Mouse (Mus musculus) layer of hippocampus, postnatal 14 days (tissue): ENCODE measurements around the gene Ttc9c. TPM values are rescaled to one million over a fixed set of nuclear protein-coding genes. Genes with fewer than 3 reads are reported as not detected.

ENCODE experiments used
- DNase-seq, 2 experiments: peaks; one replicate each; pipeline ENCODE4 v3.0.0; 2021 to 2022; ENCODE audit warnings: low spot score in 2 of 2, mixed read lengths in 1 of 2
- total RNA-seq, 2 experiments: library from RNA; stranded (reverse); gene quantifications; 2 replicates each; pipeline ENCODE4 v1.2.3; 2021

Gene Ttc9c
- total RNA-seq, 2 experiments from 2014 or later = 29.8 to 32.1 TPM

DNA sequence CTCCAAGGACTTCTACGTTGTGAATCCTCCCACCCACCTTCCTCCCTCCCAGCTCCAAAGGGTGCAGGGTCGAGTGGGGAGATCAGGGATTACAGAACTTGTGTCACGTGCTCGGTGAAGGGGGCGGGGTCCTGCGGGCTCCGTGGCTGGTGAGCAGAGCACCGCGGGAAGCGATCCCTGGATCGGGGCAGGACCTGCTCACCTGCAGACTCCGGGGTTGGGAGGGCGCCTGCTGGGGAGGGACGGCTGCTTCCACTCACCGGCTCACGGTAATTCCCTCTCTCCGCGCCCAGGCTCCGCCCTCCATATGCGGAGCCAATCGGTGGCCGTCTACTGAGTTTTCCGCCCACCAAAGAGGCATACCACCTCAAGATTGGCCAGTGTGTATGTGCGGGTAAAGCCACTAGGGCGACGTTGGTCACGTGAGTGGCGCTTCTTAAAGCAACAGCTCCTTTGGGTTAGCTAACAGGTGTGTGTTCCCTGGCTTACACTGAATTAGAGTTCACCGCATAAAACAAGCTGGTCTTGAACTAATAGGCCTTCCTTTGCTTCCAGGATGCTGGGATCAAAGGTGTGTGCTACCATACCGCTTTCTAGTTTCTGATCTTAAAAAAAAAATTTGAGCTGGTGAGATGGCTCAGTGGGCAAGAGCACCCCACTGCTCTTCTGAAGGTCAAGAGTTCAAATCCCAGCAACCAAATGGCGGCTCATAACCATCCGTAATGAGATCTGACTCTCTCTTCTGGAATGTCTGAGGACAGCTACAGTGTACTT is 32.9 kb downstream of the Ttc9c start, which contains the start of gene Taf6l:
TSS of gene Taf6l (minus strand) at position 410 of the 774 bp plus-strand sequence.
- DNase-seq = peak; percentile 88 to 95

DNA sequence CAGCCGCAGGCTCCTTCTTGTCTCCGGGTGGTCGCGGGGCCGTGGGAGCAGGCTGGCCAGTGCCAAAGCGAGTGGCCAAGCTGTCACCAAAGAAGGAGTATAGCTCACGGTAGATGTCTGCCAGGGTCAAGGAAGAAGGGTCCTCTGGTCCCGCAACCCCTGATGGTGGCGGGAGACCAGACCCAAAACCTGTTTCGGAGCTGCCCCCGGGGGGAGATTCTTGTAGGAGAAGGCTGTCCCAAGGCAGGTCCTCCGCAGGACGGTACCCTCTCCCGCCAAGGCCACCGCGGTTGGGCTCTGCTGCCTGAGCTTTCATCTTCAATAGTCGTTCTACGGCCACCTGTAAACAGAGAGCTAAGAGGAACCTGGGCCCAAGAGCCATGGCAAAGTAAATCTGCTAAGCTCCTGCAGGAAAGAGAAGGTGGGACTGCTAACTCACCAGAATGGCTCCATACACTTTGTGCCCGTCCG is 44.1 kb downstream of the Ttc9c start:
- no peak for DNase-seq

DNA sequence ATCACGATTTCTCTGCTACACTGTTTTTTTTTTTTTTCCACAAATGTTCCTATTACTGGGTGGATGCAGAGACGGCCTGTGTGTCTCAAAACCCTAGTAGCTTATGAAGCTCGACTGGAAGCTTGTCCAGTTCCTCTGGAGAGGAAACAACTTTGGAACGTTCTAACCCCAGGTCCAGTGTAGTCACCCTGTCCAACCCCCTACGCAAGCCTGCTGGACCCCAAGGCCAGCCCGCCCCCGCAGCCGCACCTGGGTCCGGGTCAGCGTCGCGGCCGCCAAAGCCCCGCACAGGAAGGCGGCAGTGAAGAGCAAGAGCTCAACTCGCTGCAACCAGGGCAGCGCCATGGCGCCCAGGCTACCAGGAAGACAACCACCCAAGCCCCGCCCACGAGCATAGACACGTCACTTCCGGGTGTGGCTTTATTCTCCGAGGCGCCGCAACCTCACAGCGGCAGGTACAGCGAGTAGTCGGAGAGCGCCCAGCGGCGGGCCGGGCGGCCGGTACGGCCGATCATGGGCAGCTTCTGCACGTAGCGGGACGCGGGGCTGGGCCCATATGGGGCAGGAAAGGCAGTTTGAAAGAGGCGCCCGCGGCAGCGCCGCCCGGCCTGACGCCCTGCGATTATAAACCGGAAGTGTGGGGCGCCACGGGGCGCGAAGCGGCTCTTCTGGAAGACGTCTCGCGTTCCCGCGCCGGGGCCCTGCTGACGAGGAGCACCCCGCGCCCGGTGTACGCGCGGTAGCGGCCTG is 44.9 kb downstream of the Ttc9c start, which contains the start of gene Tmem179b:
TSS of gene Tmem179b (minus strand) at position 382 of the 750 bp plus-strand sequence.
- DNase-seq = peak; percentile 97 to 98

DNA sequence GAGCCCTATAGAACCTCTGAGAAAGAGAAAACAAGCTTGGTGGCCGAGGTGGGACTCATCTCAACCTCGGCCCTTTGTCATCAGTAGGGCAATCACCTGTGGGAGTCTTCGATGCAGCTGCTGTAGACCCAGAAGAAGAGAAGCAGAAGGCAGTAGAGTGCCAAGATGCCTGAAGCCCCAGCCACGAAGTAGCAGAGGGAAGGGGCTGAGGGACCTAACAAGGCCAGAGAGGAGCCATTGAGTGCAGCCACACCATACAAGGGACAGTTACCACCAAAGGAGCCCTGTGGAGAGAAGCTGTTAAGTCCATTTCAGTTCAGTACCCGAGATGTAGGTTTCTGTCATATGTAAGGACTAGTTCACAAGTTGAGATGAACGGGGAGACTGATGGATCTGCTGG is 45.7 kb downstream of the Ttc9c start:
- DNase-seq = no peak

DNA sequence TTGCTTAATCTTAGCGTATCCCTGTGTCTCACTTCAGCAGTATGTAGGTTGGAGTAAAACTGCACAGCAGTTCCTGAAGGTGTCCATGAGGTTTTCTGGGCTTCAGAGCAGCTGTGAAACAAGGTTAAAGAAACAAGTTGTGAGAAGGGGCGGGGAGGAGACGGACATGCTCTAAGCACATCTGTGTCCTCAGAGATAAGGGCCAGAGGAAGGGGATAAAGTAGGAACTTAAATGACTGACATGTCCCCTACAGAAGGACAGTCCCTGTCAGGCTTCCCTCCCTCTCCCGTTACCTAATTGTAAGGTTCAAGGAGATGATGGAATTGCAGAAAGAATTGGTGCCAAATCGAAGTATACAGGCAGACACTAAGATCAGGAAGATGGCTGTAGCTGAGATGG is 46.1 kb downstream of the Ttc9c start:
- no peak for DNase-seq

DNA sequence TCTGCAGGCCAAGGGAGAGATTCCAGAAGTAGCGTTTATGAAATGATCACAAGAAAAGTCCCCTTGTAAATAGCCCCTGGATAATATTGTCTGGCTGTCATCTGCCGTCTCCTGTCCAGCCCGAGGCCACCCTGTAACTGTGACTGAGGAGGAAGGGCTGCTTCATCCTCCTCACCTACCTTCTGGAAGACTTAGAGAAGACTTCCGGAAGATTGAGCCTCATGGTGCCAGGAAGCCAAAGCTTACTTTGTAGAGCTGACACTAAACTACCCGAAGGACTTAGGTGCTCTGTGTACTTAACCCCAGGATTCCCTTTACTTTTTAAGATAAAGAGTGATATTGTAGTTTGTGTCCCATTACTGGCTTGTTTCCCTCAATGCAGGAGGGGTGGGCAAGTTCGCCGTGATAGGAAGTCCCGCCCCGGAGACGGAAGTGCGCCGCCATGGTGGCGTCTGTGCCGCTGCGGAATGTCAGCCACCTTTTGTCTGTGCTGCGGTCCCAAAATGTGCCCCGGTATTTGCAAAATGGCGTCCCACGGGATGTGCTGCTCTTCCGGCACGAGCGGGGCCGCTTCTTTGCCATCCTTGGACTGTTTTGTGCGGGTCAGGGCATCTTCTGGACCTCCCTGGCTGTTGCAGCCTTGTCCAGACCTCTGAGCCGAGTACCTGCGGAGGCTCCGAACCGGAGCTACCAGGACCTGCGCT is 48.4 kb downstream of the Ttc9c start, which contains the start of gene Tmem223:
TSS of gene Tmem223 (plus strand) at position 430 of the 704 bp plus-strand sequence.
- peak; percentile 77 to 87 for DNase-seq

DNA sequence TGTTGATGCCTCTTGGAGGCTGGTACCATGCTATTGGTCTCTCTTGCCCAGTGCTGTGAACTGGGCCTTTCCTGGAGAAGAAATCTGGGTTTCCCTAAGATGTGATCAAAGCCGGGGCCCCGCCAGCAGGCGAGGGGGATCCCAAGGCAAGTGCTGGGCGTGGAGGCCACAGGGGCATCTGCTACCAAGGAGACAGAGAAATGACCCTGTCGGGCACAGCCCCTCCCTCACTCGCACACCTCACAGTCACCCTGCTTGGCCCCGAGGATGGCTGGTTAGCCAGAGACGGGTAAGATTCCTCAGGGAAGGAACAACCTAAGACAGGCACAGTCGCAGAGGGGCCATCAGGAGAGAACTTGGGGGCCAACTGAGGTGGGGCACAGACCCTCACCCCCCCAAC is 53.6 kb downstream of the Ttc9c start:
- DNase-seq = no peak

DNA sequence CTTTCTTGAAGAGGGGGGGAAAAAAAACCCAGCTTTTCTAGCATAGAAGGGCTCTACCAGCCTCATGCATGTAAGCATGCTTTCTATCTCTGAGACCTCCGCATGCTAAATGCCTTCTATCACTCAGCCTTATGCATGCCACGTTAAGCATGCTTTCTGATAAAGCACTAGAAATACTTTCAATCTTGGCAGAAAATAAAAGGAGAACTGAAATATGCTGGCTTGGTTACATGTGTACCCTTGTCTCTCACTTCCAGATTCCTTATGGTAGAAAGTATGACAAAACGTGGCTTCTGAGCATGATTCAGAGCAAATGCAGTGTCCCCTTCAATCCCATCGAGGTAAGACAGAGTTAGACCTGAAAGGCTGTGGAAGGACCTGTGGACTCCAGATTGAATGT is 55.9 kb downstream of the Ttc9c start:
- DNase-seq = no peak

DNA sequence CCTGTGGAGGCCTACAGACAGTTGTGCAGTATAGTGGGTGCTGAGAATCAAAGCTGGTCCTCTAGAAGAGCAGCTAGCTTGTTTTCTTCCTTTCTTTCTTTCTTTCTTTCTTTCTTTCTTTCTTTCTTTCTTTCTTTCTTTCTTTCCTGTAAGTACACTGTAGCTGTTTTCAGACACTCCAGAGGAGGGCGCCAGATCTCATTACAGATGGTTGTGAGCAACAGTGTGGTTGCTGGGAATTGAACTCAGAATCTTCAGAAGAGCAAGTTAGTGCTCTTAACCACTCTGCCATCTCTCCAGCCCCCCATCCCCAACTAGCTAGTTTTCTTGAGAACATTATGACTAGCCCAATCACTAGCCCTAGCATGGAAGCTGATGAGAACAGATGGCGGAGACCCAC is 58.4 kb downstream of the Ttc9c start:
- DNase-seq = no peak

Other genes with a start within 250 kb of the Ttc9c start
- 10 to 100 TPM; 17.9 to 18.8 TPM for gene Slc22a8, start 228.1 kb downstream of the Ttc9c start, total RNA-seq
- gene Slc22a6, start 201.3 kb downstream of the Ttc9c start, total RNA-seq = 1 to 10 TPM; 1.6 to 3.3 TPM
- 100 to 1,000 TPM; 162 to 166 TPM for gene Chrm1, start 155.5 kb downstream of the Ttc9c start, total RNA-seq
- gene Slc3a2, start 96.0 kb downstream of the Ttc9c start, total RNA-seq = 100 to 1,000 TPM; 188 to 200 TPM
- gene Wdr74, start 83.5 kb downstream of the Ttc9c start, total RNA-seq = 10 to 100 TPM; 39.9 to 47.9 TPM
- gene 1700092M07Rik, start 78.6 kb downstream of the Ttc9c start, total RNA-seq = 1 to 10 TPM; 1.8 to 2.0 TPM
- 10 to 100 TPM; 64.5 to 71.4 TPM for gene Stx5a, start 77.9 kb downstream of the Ttc9c start, total RNA-seq
- 10 to 100 TPM; 79.3 to 91.9 TPM for gene Nxf1, start 62.3 kb downstream of the Ttc9c start, total RNA-seq
- gene Tmem223, start 48.3 kb downstream of the Ttc9c start, total RNA-seq = 100 to 1,000 TPM; 101 to 108 TPM
- 10 to 100 TPM; 10.1 to 12.0 TPM for gene Tmem179b, start 44.9 kb downstream of the Ttc9c start, total RNA-seq
- 10 to 100 TPM; 14.1 to 15.0 TPM for gene Taf6l, start 32.9 kb downstream of the Ttc9c start, total RNA-seq
- gene Polr2g, start 20.8 kb downstream of the Ttc9c start, total RNA-seq = 100 to 1,000 TPM; 119 TPM
- gene Zbtb3, start 16.8 kb downstream of the Ttc9c start, total RNA-seq = 1 to 10 TPM; 4.3 TPM
- gene Hnrnpul2, start 677 bp upstream of the Ttc9c start, total RNA-seq = 100 to 1,000 TPM in 1 of 2 experiments, 10 to 100 TPM in 1; 99.4 to 103 TPM
- 1 to 10 TPM in 1 of 2 experiments, not detected in 1; 4.4 TPM for gene AC129217.1, start 10.4 kb upstream of the Ttc9c start, total RNA-seq
- 100 to 1,000 TPM in 1 of 2 experiments, 10 to 100 TPM in 1; 96.2 to 107 TPM for gene Bscl2, start 18.1 kb upstream of the Ttc9c start, total RNA-seq
- gene Gng3, start 19.9 kb upstream of the Ttc9c start, total RNA-seq = 100 to 1,000 TPM; 220 to 243 TPM
- gene Lrrn4cl, start 31.4 kb upstream of the Ttc9c start, total RNA-seq = under 1 TPM; 0.30 to 0.55 TPM
- 100 to 1,000 TPM in 1 of 2 experiments, 10 to 100 TPM in 1; 95.4 to 101 TPM for gene Ubxn1, start 52.2 kb upstream of the Ttc9c start, total RNA-seq
- 10 to 100 TPM; 35.2 to 35.6 TPM for gene Uqcc3, start 61.6 kb upstream of the Ttc9c start, total RNA-seq
- 1 to 10 TPM; 5.4 to 7.0 TPM for gene Lbhd1, start 64.4 kb upstream of the Ttc9c start, total RNA-seq
- gene Gm49403, start 64.6 kb upstream of the Ttc9c start, total RNA-seq = not detected
- 10 to 100 TPM; 24.4 to 26.1 TPM for gene 1810009A15Rik, start 69.5 kb upstream of the Ttc9c start, total RNA-seq
- 1 to 10 TPM in 1 of 2 experiments, not detected in 1; 1.1 TPM for gene Gm49416, start 69.6 kb upstream of the Ttc9c start, total RNA-seq
- 10 to 100 TPM; 22.0 to 25.4 TPM for gene Ints5, start 73.7 kb upstream of the Ttc9c start, total RNA-seq
- 100 to 1,000 TPM; 111 to 114 TPM for gene Ganab, start 78.7 kb upstream of the Ttc9c start, total RNA-seq
- 100 to 1,000 TPM; 144 to 149 TPM for gene B3gat3, start 101.0 kb upstream of the Ttc9c start, total RNA-seq
- 1 to 10 TPM; 3.2 to 4.0 TPM for gene Rom1, start 110.0 kb upstream of the Ttc9c start, total RNA-seq
- 10 to 100 TPM; 11.3 to 11.7 TPM for gene Eml3, start 110.2 kb upstream of the Ttc9c start, total RNA-seq
- 10 to 100 TPM; 52.4 to 56.6 TPM for gene Mta2, start 122.5 kb upstream of the Ttc9c start, total RNA-seq
- gene Tut1, start 134.5 kb upstream of the Ttc9c start, total RNA-seq = 10 to 100 TPM; 15.0 to 17.3 TPM
- 100 to 1,000 TPM; 198 to 230 TPM for gene Eef1g, start 147.7 kb upstream of the Ttc9c start, total RNA-seq
- 10 to 100 TPM; 20.7 to 22.5 TPM for gene Ahnak, start 170.0 kb upstream of the Ttc9c start, total RNA-seq